Mouse (Mus musculus) neutrophil, adult 59 days (primary cell): Measurements from ENCODE around the gene Gm2001. TPM values are rescaled to one million over a fixed set of nuclear protein-coding genes. Genes with fewer than 3 reads are reported as not detected.

Experiments used
- total RNA-seq, 2 experiments: library from RNA; stranded (reverse); gene quantifications; 1 replicate in 1 of 2; 2 replicates in 1 of 2; pipeline ENCODE4 v1.2.4; 2023

The Gm2001 gene
- not detected for total RNA-seq

DNA sequence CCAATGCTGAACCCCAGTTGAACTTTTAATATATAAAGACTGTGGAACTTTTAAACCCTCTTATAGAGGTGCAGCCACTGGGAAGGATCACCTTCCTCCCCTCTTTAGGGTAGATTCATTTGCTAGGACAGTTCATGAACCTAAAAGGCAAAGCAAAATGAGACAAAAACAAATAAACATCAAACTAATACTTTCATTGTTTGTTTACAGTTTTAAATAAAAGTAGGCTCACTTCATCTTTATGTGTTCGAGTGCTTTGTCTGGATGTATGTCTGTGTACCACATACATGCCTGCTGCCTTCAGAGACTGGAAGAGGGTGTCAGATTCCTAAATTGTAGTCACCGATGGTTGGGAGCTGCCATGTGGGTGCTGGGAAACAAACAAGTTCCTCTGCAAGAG is at the start of gene Gm2001:
Gm2001 (minus strand) TSS at position 101 of the 400 bp plus-strand sequence.

DNA sequence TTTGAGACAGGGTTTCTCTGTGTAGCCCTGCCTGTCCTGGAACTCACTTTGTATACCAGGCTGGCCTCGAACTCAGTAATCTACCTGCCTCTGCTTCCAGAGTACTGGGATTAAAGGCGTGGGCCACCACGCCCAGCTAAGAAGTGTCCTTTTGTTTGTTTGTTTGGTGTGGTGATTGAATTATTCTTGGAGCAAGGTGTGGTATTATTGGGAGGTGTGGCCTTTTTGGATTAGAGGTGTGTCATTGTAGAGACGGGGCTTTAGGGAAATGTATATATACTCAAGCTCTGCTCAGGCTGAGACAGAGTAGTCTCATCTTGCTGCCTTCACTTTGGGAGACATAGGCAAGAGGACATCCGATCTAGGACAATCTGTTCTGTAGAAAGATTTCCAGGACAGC is 31.6 kb upstream of the Gm2001 start, which contains the start of gene Gm2016:
Gm2016 (plus strand) TSS at position 301 of the 400 bp plus-strand sequence.

DNA sequence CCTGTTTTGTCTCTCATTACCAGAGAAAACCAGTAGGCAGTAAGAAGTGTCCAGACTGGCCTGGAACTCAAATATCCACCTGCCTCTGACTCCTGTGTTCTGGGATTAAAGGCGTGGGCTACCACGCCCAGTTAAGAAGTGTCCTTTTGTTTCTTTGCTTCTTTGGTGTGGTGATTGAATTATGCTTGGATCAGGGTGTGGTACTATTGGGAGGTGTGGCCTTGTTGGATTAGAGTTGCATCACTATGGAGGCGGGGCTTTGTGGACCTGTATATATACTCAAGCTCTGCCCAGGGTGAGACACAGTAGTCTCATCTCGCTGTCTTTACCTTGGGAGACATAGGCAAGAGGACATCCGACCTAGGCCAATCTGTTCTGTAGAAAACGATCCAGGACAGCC is 25.9 kb downstream of the Gm2001 start, which contains the start of gene BB287469:
BB287469 (plus strand) TSS at position 301 of the 400 bp plus-strand sequence.

DNA sequence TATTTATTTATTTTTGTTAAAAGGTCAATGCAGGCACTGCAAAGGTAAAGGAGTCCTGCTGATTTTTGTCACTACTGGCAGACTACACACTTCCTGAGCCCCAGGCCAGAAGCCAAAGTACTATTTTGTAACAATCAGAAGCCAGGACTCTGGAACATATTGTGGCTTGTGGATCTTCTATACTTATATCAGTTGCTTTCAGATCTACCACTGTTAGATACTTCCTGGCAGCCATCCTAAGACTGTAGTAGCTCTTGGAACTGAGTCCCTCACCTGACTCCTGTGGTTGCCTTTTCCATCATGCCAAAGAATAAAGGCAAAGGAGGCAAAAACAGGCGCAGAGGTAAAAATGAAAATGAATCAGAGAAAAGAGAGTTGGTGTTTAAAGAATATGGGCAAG is 46.9 kb downstream of the Gm2001 start, which contains the start of gene Gm21936:
Gm21936 (plus strand) TSS at position 301 of the 400 bp plus-strand sequence.

Other genes with a start within 250 kb of the Gm2001 start
- not detected for gene Oog1, start 239.7 kb downstream of the Gm2001 start, total RNA-seq
- gene Gm4027, start 223.5 kb downstream of the Gm2001 start, total RNA-seq: not detected
- not detected for gene Gm16381, start 197.7 kb downstream of the Gm2001 start, total RNA-seq
- not detected for gene Gm21319, start 66.6 kb downstream of the Gm2001 start, total RNA-seq
- gene Gm21936, start 46.8 kb downstream of the Gm2001 start, total RNA-seq: not detected
- gene BB287469, start 25.8 kb downstream of the Gm2001 start, total RNA-seq: not detected
- not detected for gene Gm2016, start 31.7 kb upstream of the Gm2001 start, total RNA-seq
- not detected for gene Gm2022, start 53.0 kb upstream of the Gm2001 start, total RNA-seq
- not detected for gene Gm2035, start 77.5 kb upstream of the Gm2001 start, total RNA-seq
- not detected for gene Gm2042, start 111.7 kb upstream of the Gm2001 start, total RNA-seq
- gene Gm2075, start 169.5 kb upstream of the Gm2001 start, total RNA-seq: not detected
- gene Gm6803, start 176.4 kb upstream of the Gm2001 start, total RNA-seq: not detected
- gene Gm2056, start 184.7 kb upstream of the Gm2001 start, total RNA-seq: not detected
- not detected for gene Gm16368, start 241.4 kb upstream of the Gm2001 start, total RNA-seq